Mouse (Mus musculus): ENCODE measurements around the gene Psat1.
A peak's percentile ranks its signal among the peaks of the same experiment; 100 is the strongest.

Psat1 gene

DNA sequence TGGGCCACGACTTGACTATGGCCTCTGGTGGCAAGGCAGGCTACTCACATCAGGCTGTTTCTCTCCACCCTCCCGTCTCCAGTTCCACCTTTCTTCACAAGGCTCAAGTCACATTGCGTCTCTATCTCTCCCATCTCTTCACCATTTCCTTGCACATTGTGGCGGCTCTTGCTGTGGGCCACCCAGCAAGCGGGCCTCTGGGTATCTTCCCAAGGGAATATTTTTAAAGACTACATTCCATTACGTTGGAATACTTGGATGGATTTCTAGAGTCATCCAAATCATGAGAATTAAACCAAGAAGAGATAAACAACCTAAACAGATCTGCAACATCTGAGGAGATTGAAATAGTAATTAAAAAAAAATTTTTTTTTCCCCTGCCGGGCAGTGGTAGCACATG, at the start of gene Psat1:
Gene Psat1 (minus strand): TSS at position 101 of the 400 bp plus-strand sequence.
- DNase-seq, result no peak

DNA sequence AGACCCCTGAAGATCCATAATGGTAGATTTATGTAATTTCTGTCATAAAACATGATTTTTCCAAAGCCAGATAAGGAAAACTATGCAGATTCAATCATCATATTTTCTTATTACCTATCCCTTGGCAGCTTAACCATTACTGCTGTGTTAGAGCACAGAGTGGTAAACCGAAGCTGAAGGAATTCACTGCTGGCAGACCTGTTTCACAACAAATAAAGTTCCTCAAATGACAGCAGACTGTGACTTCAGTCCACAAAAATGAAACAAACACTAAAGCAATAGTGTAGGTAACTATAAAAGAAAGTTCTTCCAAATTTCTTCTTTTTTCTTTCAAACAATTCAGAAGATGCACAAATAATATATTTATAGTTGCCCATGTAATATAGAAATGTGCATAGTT, 43.0 kb upstream of the Psat1 start:
- no peak for DNase-seq

GRCm38 (mm10) chr19:15985172-15985713, 38.1 kb upstream of the Psat1 start:
- DNase-seq, result no peak

- peak; percentile 92 to 94 for DNase-seq
Measured at GRCm38 (mm10) chr19:15984449-15985171, 37.5 kb upstream of the Psat1 start, which contains the start of gene Cep78. Cep78 (minus strand) TSS chr19:15984989.

DNA sequence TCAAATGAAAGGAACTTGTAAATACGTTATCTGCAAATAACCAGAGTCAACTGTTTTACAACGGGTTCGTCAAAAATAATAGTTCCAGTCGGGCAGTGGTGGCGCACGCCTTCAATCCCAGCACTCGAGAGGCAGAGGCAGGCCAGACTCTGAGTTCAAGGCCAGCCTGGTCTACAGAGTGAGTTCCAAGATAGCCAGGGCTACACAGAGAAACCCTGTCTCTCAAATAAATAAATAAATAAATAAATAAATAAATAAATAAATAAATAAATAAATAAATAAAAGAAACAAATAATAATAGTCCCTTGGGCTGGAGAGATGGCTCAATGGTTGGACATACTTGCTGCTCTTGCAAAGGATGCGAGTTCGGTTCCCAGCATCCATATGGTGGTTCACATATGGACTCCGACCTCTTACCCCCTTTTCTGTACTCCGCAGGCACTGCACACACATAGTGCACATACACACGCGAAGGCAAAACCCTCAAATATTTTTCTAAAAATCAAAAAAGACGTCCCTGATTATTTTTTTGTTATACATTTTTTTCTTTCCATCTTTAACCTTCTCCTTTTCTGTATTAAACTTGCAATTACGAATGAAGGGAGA, 36.7 kb upstream of the Psat1 start:
- no peak for DNase-seq

DNA sequence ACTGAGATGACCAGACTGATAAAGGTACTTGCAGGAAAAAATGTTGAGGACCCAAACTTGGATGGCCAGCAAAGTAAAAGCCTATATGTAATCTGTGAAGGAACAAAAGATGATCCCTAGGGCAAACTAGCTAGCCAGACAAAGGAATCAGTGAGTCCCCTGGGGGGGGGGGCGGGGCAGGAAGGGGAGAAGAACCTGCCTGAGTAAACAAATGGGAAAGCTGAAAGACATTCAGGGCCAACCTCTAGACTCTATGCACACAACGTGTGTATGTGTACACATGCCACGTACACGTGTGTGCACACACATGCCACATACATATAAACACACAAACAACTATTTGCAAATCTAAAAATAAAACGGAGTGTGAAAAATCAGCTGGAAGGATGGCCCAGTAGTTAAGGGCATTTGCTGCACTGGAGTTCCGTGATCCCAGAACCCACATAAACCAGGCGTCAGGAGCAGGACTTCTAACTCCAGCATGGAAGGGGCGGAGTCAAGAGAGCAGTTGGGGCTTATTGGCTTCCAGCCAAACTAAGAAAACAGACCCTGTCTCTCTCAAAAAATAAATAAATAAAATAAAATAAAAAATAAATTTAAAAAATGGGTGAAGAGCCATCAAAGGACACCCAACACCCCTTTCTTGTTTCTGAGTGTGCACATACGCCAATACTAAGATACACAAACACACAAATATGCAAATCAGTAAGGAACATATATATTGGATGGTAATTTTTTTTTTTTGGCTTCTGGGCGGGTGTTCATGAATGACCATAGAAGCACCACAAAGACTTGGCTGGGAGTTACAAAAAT, 36.0 kb upstream of the Psat1 start:
- no peak for DNase-seq

DNA sequence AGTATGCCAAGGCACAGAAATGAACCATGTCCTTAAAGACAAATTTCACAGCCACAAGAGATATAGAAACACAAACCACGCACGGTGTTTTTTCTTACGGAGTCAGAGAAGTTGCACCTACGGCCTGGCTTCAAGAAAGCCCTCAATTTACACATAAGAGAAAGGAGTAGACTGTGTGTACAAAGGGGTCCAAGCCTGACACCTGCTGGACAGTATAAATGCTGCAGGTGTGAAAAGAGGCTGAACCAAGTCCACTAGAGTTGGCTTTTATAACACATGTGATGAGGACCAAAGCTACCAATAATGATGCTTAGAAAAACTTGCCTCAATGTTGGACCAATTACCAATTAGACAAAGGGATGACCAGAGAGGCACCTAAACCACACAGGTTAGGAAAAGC, 34.7 kb upstream of the Psat1 start:
- DNase-seq, result peak; percentile 63 to 72

DNA sequence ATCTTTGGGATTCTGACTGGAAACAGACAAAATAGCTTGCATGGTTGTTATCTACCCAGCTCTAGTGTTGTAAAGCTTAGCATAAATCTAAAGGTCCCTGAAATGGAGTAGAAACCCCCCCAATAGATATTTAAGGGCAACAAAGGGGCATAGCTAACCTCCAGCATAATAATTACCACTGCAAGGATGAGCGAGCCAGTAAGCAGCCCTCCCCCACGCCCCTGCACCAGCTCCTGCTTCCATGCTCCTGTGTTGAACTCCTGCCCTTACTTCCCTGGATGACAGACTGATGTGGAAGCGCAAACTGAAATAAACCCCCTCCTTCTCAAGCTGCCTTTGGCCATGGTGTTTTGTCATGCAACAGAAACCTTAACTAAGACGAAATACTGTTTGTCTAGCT, 26.2 kb upstream of the Psat1 start:
- DNase-seq, result no peak

GRCm38 (mm10) chr19:15965082-15965481, 17.9 kb upstream of the Psat1 start:
- DNase-seq, result no peak

DNA sequence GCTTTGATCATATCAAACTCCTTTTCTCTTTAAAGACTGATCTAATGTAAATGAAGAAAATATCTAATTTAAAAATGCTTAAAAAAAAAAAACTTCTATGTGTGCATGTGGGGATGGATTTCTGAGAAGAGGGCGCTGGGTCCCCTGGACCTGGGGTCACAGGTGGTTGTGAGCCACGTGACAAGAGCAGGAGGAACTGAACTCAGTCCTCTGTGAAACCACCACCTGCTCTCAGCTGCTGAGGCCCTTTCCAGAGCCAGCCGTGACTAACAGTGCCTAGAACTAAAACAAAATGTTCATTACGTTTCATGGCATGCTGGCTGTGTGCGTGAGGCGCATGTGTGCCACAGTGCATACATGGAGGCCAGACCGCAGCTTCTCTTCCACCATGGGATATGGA, 17.4 kb upstream of the Psat1 start:
- no peak for DNase-seq

DNA sequence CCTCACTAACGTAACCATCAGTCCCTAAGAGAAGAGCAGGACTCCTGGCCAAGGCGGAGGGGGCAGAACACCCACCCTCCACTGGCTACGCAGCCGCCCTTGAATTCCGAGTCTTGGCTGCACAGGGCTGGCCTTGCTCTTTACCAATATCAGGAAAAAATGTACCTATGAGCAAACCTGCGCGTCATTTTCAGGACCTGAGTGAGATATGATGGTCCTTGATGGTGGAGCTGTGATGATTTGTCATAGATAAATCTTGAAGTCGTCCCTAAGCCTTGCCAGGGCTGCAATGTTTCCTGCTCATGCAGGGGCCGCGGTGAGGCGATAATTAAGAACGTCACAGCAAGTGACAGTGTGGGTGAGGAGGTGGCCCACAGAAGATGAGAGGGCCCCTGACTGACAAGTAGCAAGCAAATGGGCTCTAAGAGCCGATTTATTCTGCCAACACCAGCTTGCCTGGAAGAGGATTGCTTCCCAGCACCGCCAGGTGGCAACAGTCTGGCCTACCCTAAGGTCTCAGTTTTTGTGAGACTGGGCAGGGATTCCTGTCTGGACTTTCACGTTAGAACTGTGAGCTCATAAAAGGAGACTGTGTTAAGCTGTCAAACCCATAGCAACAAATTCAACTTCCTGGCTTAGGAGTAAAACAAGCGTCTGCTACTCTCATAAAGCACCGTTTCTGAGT, 16.0 kb upstream of the Psat1 start:
- no peak for DNase-seq

- no peak for DNase-seq
Measured at GRCm38 (mm10) chr19:15962313-15962712, 15.2 kb upstream of the Psat1 start.

- DNase-seq, result no peak
Measured at GRCm38 (mm10) chr19:15950225-15950624, 3.1 kb upstream of the Psat1 start.

DNA sequence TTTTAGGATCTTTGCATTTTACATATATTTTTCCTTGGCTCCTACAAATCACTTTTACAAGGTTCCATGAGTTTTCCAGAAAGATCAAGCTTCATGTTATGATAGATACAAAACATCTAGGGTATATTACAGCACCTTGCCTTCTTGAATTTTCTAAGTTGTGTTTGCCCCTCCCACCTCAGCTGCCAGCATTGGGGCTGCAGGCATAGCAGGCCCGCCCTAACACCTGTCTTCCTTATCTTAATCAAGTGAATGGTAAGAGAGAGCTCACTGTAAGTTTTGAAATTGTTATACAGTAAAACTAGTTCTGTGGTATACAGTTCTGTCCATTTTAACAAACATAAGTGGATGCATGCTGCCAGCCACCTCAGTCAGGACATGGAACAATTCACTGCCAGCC, 1.7 kb upstream of the Psat1 start:
- no peak for DNase-seq

- no peak for DNase-seq
Measured at GRCm38 (mm10) chr19:15948426-15948825, 1.3 kb upstream of the Psat1 start.

- DNase-seq, result no peak
Measured at GRCm38 (mm10) chr19:15946663-15947062, 474 bp downstream of the Psat1 start.

DNA sequence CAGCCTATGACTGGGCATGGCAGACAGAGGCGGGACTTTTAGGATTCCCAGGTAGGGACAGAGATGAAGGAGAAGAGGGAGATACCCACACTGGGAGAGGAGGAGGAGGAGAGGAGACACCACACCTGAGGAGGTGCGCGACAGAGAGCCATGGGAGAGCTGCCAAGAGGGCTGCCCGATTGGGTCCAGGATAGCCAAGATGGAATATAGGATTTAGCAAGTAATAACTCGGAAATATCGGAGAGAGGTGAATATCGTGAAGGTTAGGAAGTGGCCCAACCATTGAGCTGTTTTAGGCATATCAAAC, 4.1 kb downstream of the Psat1 start:
- DNase-seq, result no peak

DNA sequence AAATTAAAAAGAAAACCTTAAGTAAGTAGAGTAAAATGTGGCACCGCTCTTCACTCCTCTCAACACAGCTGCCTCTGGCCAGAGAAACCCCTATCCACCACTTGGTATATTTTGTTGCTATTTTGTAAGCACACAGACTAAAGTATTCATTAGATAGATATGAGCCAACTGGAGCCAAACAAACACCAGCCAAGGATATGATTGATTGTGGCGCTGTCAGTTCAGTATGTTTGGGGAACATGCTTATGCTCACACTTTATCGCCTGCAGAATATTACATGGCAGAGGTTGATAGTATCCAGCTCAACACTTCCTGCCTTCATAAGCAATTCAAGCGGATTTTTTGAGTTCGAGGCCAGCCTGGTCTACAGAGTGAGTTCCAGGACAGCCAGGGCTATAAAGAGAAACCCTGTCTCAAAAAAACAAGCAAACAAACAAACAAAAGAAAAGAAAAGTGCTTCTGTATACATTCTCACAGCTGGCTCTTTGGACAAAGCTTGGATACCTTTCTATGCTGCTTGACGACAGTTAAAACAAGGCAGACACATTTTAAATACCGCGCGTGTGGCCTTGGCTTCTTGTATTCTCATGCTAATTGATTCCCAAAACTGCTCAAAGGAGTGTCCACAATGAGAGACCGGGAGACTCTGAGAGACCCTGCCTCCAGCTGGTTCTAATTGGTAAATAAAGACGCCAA, 4.6 kb downstream of the Psat1 start:
- DNase-seq, result no peak

- DNase-seq, result no peak
Measured at GRCm38 (mm10) chr19:15941399-15941798, 5.7 kb downstream of the Psat1 start.

- peak in 1 of 2 experiments; percentile 26 for DNase-seq
Measured at GRCm38 (mm10) chr19:15925719-15926045, 21.5 kb downstream of the Psat1 start.

- DNase-seq, result peak; percentile 65 to 68
Measured at GRCm38 (mm10) chr19:15924866-15925718, 22.0 kb downstream of the Psat1 start.
